Mouse (Mus musculus): ENCODE results near the gene Maz. TPM values are rescaled to one million over a fixed set of nuclear protein-coding genes. Genes with fewer than 3 reads are reported as not detected.

Maz gene
- polyA plus RNA-seq, 2 experiments from 2014 or later = 19.0 to 19.1 TPM

- peak; percentile 24 for ATAC-seq
Measured at GRCm38 (mm10) chr7:127020901-127021562, 5.8 kb downstream of the Maz start, which contains the start of the genes Gm42742 and Prrt2. Gene Gm42742 (minus strand): TSS chr7:127021097. Gene Prrt2 (minus strand): TSS chr7:127021211.

DNA sequence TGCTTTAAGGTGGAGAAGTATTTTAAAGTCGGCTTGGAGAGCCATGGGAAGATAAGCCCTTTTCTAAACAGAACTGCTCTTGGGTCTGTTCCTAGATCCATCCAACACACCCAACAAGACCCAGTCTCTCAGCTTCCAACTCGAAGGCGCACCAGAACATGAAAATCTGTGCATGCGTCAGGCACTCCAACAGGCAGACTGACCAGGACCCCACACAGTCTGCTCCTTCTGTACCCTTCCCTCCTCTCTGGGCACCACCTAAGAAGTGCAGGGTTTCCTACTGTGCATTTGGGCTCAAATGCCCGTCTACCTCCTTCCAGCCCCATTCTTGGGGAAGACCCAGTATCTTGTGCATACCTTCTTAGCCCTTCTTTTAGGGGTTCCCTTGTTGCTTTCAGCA, 6.3 kb downstream of the Maz start:
- no peak for ATAC-seq

- ATAC-seq = no peak
Measured at GRCm38 (mm10) chr7:127020031-127020430, 6.8 kb downstream of the Maz start.

DNA sequence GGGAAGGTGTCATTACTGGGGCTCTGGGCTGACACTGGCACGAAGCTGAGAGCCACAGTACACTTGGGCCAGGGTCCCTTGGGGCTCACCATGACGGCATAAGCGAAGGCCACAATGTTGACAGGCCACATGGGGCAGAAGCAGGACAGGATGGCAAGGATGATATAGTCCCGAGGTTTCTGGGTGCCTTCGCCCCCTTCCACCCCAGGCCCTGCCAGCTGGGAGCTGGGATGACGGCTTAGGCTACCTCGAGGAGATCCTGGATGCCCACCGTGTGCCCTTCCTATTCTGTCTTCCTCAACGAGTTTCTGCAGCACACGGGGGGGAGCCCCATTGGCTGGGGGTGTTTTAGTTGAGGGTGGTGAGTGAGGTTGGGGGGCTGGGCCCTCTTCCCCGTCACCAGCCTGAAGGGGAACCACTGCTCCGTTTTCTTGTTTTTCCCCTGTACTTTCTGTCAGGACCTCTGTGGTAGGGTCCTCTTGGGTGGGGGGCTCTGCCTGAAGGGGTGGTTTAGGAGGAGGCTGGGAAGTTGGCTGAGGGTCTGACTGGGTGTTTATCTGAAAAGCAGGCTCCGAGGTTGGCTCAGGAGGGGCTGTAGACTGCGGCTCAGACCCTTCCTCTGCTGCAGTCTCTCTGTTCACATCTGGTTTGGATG, 7.4 kb downstream of the Maz start:
- no peak for ATAC-seq

DNA sequence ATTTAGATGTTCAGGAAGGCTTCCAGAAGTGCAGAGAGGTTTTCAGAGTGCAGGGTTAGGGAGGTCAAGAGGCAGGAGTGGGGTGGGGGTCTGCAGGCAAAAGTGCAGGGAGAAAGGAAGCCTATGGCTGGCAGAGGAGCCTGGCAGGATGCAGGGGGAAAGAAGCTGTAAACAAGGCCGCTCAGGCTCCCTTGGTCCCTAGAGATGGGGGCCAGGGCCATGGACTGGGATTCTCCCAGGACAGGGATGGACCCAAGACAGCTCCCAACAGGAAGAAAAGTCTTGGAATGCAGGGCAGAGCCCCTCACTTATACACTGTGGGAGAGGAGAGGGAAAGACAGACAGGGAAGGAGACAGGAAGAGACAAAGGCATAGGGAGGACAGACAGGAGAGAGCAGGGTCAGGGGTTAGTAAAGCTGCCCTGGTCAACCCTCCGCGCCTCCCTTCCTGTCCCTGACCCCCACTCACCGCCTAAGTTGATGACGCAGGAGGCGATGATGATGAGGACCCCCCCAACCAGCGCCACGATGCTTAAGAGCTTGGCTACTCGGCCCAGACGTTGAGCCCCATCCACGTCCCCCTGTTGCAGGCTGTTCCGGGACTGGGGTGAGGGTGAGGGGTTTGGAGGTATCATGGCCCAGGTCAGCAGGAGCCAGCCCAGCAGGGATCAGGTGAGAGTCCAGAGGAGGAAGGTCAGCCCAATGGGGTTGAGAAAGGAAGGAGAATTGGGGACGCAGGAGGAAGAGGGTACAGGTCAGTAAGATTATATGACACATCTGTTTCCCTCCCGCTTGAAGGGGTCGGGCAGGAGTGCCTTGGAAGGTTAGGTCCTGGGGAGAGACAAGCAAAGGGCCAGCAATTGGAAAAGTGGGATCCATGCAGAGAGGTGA, 8.2 kb downstream of the Maz start:
- no peak for ATAC-seq

DNA sequence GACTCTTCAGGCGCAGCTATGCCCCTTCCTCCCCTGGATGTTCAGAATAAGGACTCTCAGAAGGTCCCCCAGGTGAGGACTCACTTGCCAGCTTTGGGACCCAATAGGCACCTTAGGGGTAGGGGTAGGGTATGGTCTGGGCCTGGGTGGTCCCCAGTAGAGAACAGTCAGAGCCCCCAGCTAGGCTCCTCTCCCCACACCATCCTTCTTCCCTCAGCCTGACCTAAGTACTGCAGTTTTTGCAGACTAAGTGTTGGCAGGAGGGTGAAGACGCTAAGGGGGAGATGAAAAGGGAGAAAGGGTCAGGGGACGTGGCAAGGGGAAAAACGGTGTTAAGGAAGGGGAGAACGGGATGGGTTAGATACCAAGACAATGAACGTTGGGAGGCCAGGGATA, 8.9 kb downstream of the Maz start:
- ATAC-seq = no peak

- peak; percentile 68 for ATAC-seq
Measured at GRCm38 (mm10) chr7:127016971-127017949, 9.6 kb downstream of the Maz start, which contains the start of gene Pagr1a. Gene Pagr1a (minus strand): TSS chr7:127017352.

DNA sequence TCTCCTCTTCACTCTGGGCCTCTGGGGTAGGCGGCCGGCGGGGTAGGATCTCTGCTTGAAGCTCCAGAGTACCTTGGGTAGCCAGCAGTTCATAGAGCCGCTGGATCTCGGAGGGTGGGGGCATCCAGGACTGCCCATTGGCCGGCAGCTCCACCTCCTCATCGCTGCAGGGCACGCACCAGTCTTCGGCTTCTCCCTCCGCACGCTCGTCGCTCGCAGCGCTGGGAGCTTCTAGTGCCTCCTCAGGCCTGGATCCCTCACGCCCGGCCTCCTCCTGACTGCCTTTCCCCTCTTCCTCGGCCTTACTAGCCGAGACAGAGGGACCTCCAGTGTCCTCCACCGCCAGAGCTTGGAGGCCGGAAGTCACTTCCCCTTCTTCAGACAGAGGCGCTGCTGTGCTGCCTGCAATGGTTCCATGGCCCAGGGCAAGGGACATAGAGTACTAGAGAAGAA, 10.3 kb downstream of the Maz start:
- peak; percentile 56 for ATAC-seq

DNA sequence TGATC, 10.6 kb downstream of the Maz start, which contains the start of gene Pagr1b:
Gene Pagr1b (minus strand): TSS at position 4 of the 5 bp plus-strand sequence.
- ATAC-seq = no peak

DNA sequence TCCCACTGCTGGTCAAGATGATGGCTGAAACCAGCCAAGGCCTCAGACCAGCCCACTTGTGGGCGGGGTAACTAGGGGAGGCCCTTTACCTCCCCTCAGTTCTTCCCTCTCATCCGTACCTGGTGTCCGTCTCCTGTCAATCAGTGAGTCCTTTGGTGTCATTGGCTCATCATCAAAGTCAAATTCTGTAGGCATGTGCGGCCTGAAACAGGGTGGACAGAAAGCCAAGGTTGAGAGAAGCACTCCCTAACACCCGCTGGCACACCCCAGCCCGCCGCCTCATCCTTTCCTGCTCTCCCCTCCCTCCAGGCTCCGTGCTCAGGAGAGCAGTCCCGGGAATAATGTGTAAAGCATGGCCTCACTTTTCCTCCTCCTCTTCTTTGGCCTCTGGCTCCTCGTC, 10.8 kb downstream of the Maz start:
- ATAC-seq = no peak

DNA sequence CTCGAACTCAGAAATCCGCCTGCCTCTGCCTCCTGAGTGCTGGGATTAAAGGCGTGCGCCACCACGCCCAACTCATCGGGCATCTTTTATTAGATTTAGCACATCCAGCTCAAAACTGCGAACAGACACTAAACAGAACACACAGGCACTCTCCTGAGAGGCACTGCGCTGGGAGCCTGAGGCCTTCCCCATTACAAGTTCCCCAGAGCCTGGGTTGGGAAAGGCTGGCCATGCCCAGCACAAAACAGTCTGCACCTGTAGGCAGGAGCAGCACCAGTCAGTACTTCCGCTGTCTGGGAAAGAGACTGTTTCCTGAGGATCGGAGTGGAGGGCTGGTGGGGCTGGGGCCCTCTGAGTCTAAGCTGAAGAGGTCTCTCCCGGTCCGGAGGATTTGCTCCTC, 11.8 kb downstream of the Maz start:
- ATAC-seq = no peak

DNA sequence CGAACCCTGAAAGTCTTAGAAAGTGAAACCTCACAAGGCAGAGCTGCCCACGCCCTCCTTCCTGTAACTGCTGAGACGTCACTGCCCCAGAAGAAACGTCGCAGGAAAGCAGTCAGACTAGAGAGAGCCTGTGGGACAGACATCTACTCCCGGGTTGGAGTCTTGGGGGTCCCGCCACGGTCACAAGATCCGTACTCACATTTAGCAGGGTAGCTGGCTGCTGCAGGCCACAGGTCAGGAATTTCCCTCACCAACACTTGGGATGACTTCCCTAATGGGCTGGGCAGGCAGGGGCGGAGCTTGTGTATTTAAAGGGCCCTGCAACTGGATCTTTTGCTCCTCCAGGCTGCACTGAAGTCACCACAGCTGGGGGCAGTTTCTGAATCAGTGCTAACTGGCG, 12.5 kb downstream of the Maz start, which contains the start of gene Mvp:
Gene Mvp (minus strand): TSS at position 302 of the 400 bp plus-strand sequence.
- peak; percentile 61 for ATAC-seq

DNA sequence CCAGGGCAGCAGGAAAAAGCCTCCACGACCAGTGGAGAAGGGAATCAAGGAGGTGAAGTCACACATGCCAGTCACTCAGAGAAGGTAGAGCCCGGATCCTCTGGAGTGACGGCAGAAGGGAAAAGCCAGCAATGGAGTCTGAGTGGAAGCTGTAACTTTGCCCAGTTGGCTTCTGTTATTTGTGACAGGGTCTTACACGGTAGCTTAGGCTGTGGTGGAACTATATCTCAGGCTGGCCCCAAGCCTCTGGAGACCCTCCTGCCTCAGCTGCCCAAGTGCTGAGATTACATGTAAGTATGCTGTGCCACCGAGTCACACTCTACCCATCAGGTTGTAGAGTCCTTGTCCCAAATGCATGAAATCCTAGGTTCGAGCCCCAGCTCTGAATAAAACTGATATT, 13.5 kb downstream of the Maz start:
- ATAC-seq = no peak

- no peak for ATAC-seq
Measured at GRCm38 (mm10) chr7:127012845-127013244, 14.0 kb downstream of the Maz start.

DNA sequence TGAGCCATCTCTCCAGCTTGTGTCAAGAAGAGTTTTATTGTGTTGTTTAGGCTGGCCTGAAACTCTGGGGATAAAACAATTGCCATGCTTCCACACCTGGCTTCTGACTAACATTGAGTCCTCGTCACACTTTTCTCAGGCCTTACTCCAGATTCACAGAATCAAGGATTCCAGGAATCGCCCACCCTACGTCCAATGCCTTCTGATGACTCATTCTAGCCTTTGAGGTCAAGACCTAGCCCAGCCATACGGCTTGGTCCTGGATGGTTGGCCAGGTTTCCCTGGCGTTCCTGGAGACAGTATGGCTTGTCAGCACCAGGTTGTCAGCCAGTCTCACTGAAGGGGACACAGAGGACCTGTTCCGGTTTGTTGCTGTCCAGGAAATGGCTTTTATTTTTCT, 14.5 kb downstream of the Maz start:
- no peak for ATAC-seq

DNA sequence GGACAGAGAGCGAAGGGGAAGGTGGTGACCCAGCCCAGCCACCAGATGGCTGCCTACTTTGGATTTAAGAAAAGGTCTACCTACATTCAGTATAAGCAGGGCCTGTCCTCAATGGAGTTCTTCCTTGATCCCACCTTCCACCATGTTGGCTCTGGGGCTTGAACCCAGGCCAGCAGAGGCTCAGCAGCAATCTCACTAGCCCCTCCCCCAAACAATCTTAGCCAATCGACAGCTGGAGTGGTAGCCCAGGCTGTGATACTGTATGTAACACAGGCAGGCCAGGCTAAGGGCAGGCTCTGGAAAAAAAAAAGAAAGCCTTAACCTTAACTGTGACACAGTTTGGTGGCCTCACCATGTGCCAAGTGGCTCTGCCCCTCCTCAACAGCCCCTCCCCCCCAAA, 15.1 kb downstream of the Maz start:
- ATAC-seq = no peak

DNA sequence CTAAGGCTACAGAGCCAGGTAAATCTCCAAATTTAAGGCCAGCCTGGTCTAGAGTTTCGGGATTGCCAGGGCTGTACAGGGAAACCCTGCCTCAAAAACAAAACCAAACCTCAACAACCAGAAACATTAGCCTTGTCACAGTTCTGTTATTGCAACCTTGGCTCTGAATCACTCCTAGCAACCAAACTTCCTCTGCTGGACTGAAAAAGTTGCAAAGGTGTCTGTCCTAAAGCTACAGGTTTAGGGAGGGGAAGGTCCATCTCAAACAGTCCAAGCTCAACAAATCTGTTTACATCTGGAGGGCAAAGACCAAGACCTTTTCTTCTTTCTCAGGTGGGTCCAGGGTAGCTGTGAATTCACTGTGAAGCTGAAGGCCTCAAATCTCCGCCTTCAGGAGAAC, 15.8 kb downstream of the Maz start:
- no peak for ATAC-seq

- ATAC-seq = no peak
Measured at GRCm38 (mm10) chr7:127009307-127010085, 17.3 kb downstream of the Maz start.

DNA sequence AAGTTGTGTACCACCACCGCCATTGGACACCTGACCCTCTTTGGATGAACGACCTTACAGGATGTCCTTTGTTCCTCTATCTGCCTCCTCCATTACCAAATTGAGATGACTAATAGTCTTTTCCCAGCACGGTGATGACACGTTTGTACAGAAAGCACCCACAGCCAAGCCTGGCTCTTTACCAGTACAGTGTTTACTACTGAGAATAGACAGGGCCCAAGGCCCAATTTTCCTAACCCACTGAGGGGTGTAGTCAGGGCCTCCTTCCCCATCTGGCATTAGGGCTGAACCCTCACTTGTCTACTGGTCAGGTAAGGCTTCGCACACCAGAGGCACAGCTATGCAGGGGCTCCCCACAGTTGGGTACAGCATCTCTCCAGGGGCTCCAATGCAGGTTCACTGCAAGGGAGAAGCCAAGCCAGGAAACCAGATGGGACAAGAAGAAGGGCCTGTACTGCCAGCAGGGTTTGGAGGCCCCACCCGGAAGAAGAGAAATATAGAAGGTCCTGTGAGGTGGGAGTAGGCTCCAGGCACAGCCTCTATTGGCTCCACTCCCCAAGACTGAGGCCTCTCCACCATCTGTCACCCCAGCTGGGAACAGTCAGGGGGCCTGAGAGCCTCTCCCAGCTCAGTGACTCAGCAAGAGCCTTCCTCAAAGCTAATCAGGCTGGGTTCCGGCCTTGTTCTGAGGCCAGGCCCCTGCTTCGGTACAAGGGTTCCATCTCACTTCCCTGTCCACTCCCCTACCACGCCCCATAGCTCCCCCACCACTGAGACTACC, 18.4 kb downstream of the Maz start:
- ATAC-seq = no peak

DNA sequence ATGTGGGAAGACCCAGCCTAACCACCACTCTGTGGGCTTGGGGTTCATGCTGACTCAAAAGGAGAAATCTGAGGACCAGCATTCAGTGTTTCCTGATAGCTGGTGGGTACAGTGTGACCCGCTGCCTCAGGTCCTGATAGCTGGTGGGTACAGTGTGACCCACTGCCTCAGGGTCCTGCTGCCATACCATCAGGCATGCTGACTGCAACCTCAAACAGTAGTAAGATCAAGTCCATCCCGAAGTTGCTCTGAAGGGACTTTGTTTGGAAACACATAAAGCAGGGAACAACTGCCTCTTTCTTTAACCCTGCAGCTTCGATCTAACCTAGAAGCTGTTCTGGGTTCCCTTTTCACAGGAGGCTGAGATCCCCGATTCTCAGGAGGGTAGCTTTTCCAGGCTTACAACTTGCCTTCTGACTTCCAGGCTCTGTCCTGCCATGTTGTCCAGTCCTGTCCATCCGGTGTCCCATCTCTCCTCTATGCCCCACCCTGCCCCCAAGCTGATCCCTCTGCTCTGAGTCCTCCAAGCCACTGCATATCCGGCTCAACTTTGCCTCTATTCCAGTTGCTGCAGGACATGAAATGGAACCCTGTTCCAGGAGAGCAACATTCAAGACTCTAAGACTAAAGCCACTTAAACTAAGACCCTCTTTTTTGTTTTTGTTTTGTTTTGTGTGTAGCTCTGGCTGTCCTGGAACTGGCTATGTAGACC, 19.4 kb downstream of the Maz start:
- ATAC-seq = no peak

All from activated CD4-positive, CD25-positive, alpha-beta regulatory T cell, adult 4 months (primary cell).